Mouse (Mus musculus): ENCODE measurements around the gene Ipo5. TPM values are rescaled to one million over a fixed set of nuclear protein-coding genes. Genes with fewer than 3 reads are reported as not detected.

Gene Ipo5
- total RNA-seq, 2 experiments from 2014 or later, result 107 to 108 TPM

Other genes with a start within 250 kb of the Ipo5 start
- 100 to 1,000 TPM; 129 to 134 TPM for gene Farp1, start 124.0 kb downstream of the Ipo5 start, total RNA-seq (2021)

Measured in left cerebral cortex, adult 18-20 months (tissue).